Mouse (Mus musculus): ENCODE data around the gene Nckap5.

GRCm38 (mm10) chr1:126360531-126361220, 469.9 kb downstream of the Nckap5 start:
- TF ChIP-seq POLR2A (IDR thresholded peaks at IDR 0.05; ENCODE audit: insufficient read depth, low read depth, low read length): no peak
- TF ChIP-seq CTCF (IDR thresholded peaks at IDR 0.05; ENCODE audit: insufficient read depth, low read depth, low read length): no peak
